Mouse (Mus musculus) thymus, adult 18-20 months (tissue): ENCODE data around the gene Prss33.
A peak's percentile ranks its signal among the peaks of the same experiment; 100 is the strongest.

Experiments
- DNase-seq, 2 experiments: peaks; one replicate each; pipeline ENCODE4 v3.0.0; 2022; ENCODE audit warnings: mixed read lengths in 2 of 2

Prss33 gene

DNA sequence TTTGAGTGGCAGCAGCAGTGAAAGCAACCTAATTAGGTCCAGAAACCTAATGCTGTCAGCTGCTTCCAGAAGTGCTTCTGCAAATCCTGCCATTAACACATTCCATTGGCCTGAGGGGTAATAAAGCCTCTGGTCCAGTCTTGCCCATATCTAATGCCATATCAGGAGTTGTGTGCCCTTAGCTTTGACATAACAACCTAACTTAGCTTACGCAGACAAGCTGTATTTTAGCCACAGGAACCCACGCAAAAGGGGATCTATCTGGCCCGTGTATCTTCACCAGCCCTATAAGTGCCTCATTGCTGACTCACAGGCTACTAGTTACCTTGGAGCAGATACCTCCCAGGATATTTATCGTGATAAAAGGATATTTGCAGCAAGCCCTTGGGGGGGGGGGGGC lies 10.3 kb downstream of the Prss33 start:
- DNase-seq = no peak

DNA sequence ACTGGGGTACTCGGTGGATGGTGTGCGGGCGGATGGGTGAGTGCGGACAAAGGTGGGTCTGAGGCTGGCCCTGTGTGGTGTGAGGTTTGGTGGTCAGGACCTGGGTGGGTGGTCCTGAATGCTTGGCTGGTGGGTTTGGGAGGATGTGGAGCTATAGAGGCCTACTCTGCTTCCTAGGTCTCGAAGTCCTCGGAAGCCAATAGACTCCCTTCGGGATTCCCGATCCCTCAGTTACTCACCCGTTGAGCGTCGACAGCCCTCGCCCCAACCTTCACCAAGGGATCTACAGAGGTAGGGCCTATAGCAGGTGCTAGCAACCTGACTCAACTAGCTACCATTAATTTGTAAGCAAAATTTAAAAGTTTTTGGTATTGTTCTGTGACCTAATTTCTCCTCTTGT lies 12.2 kb downstream of the Prss33 start:
- no peak for DNase-seq

DNA sequence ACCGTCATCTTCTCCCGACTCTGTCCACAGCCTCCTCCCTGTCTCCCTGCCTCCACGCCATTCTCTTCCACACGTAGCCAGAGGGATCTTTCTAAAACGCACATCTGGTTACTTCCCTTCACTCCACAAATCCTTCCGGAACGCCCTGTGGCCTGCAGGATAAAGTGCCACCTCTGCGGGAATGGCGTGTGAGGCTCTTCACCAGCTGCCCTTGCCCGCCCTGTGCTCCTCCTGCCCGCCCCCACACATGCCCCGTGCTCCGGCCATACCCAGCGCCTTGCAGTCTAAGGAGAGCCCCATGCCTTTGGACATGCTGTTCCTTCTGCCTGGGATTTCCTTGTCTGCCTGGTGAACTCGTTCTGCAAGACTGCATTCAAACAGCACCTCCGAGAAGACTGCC lies 12.8 kb downstream of the Prss33 start:
- no peak for DNase-seq

DNA sequence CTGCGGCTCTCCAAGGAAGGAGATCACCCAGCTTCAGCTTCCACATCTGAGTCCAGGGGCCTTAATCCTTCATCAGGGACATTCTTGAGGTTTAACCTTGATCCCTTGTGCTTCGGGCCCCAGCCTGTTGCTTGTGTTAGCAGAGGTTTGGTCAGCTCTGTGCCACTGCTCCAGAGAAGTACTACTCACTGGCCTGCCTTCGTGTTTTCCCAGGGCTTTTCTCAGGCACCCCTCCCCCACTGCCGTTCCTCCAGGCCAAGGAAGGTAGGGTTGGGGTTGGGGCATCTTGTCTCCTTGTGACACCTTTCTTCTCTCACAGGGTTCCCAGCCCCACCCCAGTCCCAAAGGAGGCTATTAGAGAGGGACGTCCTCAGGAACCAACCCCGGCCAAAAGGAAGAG lies 13.8 kb downstream of the Prss33 start:
- DNase-seq = no peak

DNA sequence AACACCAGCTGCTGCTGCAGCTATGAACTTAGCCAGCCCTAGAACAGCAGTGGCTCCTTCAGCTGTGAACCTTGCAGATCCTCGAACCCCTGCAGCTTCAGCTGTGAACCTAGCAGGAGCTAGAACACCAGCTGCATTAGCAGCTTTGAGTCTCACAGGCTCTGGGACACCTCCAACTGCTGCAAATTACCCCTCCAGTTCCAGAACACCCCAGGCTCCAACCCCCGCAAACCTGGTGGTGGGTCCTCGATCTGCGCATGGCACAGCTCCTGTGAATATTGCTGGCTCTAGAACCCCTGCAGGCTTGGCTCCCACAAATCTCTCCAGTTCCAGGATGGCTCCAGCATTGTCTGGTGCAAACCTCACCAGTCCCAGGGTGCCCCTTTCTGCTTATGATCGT lies 15.1 kb downstream of the Prss33 start:
- no peak for DNase-seq

DNA sequence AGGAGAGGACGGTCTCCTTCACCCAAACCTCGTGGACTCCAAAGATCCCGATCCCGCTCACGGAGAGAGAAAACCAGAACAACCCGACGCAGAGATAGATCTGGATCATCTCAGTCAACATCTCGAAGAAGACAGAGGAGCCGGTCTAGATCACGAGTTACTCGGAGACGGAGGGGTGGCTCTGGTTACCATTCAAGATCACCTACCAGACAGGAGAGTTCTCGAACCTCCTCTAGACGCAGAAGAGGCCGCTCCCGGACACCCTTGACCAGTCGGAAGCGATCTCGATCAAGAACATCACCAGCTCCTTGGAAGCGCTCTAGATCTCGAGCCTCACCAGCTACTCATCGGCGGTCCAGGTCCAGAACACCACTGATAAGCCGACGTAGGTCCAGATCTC lies 16.6 kb downstream of the Prss33 start:
- no peak for DNase-seq

DNA sequence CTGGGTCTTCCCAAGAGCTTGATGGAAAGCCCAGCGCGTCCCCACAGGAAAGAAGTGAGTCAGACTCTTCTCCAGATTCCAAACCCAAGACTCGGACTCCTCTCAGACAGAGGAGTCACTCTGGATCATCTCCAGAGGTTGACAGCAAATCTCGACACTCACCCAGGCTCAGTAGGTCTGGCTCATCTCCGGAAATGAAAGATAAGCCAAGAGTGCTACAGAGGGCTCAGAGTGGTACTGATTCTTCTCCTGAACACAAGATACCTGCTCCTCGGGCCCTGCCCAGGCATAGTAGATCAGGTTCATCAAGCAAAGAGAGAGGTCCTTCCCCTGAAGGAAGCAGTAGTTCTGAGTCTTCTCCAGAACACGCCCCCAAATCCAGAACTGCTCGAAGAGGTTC lies 17.3 kb downstream of the Prss33 start:
- DNase-seq = no peak

DNA sequence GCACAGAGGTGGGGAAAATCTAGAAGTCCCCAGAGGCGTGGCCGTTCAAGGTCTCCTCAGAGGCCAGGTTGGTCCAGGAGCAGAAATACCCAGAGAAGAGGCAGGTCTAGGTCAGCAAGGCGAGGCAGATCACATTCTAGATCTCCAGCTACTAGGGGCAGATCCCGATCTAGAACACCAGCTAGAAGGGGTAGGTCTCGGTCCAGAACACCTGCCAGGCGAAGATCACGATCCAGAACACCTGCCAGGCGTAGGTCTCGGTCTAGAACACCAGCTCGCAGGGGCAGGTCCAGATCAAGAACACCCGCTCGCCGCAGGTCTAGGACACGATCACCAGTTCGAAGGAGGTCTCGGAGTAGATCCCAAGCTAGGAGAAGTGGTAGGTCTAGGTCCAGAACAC lies 20.2 kb downstream of the Prss33 start:
- DNase-seq = no peak

DNA sequence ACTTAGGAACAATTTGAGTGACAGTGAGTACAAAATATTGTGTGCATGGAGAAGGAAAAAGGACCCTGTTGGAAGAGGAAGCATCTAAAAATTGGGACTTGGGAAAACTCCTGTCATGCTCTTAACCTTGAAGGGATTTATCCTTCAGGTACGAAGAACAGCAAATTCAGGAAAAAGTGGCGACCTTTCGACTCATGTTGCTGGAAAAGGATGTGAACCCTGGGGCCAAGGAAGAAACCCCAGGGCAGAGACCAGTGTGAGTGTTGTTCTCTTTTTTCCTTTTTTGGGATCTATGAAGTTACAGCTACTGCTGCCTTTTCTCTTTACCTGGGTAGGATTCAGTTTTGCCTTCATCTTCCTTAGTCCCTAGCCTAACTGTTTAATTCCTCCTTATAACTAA lies 27.9 kb downstream of the Prss33 start:
- no peak for DNase-seq

DNA sequence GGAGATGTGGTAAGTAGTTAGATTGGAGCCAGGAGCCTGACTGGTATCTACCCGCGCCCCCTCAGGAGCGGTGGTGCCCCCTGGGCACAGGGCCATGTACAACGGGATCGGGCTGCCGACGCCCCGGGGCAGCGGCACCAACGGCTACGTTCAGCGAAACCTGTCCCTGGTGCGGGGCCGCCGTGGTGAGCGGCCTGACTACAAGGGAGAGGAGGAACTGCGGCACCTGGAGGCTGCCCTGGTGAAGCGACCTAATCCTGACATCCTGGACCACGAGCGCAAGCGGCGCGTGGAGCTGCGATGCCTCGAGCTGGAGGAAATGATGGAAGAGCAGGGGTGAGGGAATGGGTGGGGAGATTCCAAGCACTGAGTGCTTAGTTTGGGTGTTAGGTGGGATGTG lies 29.0 kb downstream of the Prss33 start:
- no peak for DNase-seq

DNA sequence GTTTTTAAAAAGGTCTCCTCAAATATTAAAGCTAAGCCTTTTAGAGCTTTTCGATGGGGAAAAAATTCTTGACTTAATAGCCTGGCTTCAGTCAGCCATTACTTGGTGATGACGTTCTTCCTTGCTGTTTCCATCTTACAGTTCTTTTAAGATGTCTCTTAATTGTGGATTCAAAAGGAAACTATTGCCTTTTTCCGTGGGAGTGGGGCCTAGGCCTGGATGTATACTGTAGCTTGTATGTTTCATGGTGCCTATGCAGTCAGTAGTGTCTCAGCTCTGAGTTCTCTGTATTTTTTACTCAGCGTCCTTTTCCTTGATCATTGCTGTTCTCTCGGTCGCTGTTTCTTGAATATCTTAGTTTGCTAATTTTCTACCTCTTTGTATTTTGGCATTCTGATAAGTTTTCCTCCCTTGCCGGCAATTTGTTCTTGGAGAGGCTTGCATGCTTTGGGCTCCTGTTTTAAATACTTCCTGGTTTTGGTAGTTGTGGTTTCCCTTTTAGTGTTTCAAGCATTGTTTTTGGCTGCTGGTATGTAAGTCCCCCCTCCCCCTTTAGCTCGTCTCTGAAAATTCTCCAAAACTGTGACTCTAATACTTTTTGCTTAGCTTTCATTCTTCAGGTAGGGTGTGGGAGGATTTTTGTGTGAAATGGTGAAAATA lies 31.3 kb downstream of the Prss33 start:
- DNase-seq = no peak

DNA sequence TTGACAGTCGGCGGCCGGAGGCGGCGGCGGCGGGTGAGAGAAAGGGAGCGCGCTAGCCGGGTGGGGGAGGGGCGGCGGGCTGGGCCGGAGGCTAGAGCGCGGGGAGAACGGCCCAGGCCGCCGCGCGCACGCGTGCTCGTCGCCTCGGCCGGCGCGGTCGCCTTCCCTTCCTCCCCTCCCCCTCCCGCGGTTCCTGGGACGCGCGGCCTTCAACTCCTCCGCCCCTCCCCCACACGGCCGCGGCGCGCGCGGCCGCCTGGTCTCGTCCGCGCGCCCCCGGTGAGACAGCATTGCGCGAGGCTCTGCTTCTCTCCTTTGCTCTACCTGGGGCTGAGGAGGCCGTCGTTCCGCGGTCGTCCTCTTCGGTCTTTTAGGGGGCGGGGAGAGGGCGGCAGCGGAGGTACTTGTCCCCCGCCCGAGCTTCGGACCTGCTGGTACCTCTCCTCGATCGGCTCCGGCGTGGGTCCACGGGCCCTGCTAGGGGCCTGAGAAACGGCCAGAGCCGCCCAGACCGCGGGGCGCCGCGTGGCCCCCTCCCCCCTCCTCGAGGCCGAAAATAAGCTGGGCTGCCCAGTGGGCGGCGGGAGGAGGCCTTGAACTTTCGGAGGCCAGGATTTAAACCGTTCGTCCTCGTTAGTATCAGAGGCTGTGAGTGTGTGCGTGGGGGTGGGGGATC lies 32.4 kb downstream of the Prss33 start:
- DNase-seq = peak; percentile 61 to 72

DNA sequence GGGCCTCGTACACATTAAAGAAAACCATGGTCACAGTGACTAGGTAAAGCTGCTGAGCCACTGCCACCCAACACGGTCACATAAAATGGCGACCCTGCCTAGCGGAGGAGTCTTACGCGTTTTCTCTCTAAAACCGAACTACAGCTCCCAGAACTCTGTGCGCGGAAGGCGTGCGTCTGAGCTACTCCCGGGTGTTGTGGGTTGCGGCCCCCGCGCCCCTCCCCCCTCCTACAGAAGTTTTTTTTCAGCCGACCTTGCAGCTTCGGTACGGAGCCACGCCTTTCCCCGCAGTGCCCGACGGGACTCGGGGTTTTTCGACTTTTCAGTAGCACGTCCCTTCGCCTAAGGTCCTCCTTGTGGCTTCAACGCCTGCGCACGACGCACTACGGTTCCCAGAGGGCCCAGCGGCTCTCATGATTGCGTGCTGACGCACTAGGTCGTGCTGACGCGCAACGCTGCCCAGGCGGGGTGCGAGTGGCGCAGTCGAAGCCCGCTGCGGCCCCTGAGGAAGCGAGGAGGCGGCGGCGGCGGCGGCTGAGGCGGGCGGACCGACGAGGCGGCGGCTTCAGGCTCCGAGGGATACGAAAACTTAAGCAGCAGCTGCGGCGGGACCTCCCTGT lies 33.0 kb downstream of the Prss33 start:
- DNase-seq = peak; percentile 98 to 99

DNA sequence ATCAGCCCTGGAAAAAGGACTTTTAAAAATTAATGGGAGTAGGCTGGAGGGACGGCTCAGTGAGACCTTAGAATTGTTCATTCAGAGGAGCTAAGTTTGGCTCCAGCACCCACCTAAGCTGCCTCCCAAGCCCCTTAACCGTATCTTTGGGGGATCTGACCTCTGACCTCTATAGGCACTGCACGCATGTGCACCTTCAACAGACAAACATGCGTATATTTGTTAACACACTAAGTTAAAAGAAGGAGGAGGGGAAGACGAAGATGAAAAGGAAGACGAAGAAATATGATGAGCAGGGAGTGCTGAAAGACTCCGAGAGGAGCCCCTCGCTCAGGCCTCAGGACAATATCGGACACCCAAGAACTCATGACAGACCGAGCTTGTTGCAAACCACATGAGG lies 34.2 kb downstream of the Prss33 start:
- no peak for DNase-seq

DNA sequence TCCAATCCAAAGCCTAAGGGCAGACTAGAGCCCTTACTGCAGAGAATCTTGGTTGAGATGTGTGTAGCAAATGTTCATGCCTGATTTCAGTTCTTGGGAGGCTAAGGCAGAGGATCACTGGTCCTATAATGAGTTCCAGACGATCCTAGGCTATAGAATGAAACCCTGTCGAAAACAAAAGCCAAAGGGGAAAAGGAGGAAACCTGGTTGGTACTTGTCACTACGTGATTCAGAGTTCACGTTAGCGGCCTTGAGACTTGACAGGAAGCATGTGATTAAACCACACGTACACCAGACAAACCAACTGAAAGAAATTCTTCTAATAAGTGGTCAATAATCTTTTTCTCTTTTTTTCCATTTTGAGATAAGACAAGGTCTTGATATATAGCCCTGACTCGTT lies 38.5 kb downstream of the Prss33 start:
- DNase-seq = no peak

DNA sequence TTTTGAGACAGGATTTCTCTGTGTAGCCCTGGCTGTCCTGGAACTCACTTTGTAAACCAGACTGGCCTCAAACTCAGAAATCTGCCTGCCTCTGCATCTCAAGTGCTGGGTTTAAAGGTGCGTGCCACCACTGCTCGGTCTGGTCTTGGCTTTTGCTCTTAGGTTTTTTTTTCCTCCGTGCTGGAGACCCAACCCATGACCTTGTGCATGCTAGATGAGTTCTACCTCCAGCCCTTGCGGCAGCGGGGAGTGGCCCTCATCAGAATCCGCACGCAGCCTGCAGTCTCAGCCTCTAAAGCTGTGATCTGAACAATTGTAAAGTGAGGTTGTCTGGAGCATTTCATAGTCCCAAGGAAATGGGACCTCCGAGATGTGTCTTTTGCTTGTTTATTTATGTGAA lies 40.5 kb downstream of the Prss33 start:
- no peak for DNase-seq

DNA sequence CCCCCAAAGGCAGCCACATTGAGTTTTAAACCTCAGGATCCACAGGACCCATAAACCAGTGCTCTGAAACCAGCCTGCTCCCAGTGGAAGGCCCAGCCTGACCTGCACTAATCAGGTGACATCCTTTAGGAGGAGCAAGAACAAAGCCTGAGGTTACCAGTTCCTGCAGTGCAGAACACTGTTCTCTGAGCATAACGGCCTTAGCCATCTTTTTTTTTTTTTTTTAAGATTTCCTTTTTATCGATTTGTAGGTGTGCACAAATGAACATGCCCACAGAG lies 44.8 kb downstream of the Prss33 start:
- DNase-seq = no peak

DNA sequence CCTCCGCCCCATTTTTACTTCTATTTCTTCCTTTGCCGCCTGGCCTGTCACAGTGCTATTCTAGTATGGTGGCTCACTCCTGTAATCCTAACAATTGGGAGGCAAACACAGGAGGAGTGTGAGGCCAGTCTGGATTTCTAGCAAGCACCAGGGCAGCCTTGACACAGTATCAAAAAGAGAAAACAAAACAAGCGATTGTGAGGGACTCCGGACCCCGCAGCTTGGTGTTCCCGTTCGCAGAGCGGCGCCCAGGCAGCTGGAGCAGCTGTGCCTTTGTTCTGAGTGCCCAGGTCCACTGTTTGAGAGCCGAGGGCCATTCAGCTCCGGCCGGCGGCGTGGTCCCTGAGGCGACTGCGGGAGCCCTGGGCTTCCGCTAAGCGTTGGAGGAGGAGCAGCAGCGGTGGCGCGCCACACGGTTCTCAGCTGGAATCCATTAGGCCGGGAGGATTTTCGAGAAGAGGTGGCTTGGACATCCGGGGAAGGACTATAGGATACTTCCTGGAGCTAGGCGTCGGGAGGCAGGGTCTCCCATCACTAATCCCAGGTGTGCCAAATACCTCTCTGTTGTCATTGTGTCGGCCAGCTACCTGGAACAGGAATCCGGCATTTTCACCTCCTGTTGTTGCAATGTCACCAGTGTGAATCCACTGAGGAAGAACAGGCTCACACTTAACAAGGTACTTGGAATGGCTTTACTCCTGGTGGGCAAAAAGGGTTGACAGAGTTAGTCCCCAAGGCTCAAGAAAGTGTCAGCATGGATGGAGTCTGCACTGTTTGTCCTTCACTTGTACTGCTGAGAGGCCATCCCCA lies 45.4 kb downstream of the Prss33 start, which contains the start of gene Srrm2:
Gene Srrm2 (plus strand): TSS at position 264 of the 810 bp plus-strand sequence.
- peak; percentile 21 to 26 for DNase-seq

DNA sequence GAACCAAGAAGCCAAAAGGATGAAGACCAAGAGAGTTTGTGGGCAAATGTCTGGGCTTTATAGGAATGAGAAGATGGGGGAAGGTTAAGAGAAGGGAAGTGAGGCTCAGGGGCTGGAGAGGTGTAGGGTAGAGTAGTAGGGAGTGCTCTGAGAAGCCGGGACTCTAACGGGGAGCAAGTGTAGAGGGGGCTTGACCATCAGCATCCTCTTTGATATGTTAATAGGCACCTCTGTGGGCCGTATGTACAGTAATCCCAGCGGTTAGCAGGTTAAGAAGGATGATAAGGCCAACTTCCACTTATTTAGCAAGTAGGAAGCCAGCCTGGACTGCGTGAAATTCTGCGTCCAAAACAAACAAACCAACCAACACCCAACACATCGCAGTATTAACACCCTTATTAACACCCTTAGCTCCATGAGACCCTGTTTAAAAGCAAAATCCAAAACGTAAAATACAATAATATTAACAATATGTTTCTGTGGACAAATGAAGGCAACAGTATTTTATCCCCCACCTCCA lies 46.0 kb downstream of the Prss33 start:
- DNase-seq = no peak

DNA sequence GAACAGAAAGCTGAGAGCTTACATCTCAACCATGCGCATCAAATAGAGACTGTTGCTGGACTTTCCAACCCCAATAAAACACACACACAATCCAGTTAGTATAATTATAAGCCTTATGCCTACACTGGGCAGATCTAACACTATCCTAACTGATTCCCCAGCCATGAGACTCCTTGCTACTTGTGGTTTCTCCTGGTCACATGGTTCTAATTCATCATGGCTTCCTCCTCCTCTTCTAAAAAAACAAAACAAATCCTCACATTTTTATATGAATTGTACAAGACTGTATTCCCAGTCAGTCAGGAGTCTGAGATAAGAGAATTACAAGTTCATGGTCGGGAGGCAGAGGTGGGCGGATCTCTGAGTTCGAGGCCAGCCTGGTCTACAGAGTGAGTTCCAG lies 46.9 kb downstream of the Prss33 start:
- DNase-seq = no peak

DNA sequence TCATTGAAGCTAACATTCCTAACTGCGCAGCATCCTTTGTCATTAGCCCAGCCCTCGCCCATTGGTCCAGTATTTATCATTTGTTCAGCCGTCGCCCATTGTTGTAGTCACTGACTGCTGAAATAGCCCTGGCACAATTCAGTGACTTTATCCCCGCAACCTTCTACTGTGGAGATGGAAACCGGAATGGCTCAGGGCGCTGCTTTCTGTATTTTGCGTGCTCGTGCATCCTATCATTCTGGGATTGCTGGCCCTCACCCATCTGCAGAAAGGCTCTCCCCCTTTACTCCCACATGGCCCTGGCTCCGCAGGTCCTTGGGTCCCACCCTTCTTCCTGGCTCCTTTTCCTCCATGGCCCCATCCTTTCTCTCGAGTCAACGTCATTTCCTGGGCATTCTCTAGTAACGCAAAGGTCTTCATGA lies 49.3 kb downstream of the Prss33 start:
- no peak for DNase-seq

DNA sequence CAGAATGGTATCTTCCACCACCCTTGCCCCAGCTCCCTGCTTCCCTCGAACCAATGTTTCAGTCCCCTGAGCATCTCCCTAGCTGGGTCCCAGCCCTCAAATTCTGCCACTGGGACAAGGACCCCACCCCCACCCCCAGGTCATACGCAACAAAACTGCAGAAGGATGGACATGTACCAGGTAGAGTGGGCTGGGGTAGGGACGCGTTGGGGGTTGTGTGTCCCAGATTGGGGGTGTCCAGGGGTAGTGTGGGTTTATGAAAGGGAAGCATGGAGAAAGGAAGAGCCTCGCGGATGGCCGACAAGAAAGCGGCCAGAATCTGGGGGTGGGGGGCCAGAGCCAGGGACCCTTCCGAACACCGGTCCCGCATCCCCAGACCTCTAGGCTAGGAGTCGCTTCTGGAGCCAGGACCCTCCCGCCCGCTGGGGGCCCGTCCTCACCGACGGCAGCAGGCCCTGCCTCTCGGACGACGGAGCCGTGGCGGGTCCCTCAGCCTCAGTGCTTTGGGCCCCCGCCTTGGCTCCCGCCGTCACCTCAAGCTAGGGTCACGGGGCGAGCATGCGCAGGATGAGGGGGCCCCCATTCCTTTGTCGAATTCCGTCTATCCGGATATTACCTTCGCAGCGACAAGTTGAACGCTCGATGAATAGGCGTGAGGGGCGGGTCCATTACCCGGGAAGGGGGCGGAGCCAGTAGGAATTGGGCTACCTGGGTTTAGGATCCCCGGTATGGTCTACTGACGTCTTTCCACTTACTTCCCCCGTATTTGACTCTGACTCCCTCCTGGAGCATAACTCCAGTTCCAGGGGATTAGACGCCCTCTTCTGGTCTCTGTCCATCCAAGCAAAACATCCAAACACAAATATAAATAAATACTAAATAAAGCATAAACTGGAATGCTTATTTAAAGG lies 50.0 kb downstream of the Prss33 start, which contains the start of gene Flywch2:
Gene Flywch2 (minus strand): TSS at position 521 of the 911 bp plus-strand sequence.
- peak; percentile 43 to 63 for DNase-seq
